Comparison of ENCODE assay signal across 15 mouse cellular contexts in genomic region chr17:79836978-79837377, GRCm38 (mm10).
"Had no signal": no experiment of that assay in that cellular context is flagged by ENCODE, and none has a peak within 500 bp of the region (broad histone marks: within the 10 kb centered on the region; RNA-seq: fewer than 3 reads in every experiment).

No protein-coding gene starts in this region.

- ATAC-seq: intestine, postnatal 0 days; lung, postnatal 0 days had no signal

- H3K27me3 ChIP-seq: liver, embryonic 15.5 days; neural tube, embryonic 15.5 days had no signal

- H3K4me2 ChIP-seq: liver, embryonic 11.5 days; liver, embryonic 15.5 days; neural tube, embryonic 15.5 days had no signal

- H3K4me3 ChIP-seq: left cerebral cortex, adult 2 months; limb, embryonic 10.5 days; liver, embryonic 15.5 days; midbrain, embryonic 10.5 days; myocyte; neural tube, embryonic 15.5 days had no signal

- H3K36me3 ChIP-seq: limb, embryonic 10.5 days; liver, embryonic 15.5 days; midbrain, embryonic 10.5 days; neural tube, embryonic 15.5 days had no signal

- DNase-seq: lung, adult 2 months; lung, postnatal 4 days; midbrain, embryonic 14.5 days; right cerebral cortex, adult 18-20 months; thymus, postnatal 4 days had no signal

- H3K9ac ChIP-seq: liver, embryonic 15.5 days; neural tube, embryonic 15.5 days had no signal

- H3K9me3 ChIP-seq: limb, embryonic 10.5 days; liver, embryonic 15.5 days; midbrain, embryonic 10.5 days; neural tube, embryonic 15.5 days had no signal

- H3K4me1 ChIP-seq: liver, embryonic 15.5 days; midbrain, embryonic 10.5 days; neural tube, embryonic 15.5 days had no signal

- H3K27ac ChIP-seq: left cerebral cortex, adult 2 months; limb, embryonic 10.5 days; liver, embryonic 15.5 days; midbrain, embryonic 10.5 days; neural tube, embryonic 15.5 days; stomach, postnatal 0 days had no signal
